Mouse (Mus musculus): ENCODE data around the gene Rassf6.

DNA sequence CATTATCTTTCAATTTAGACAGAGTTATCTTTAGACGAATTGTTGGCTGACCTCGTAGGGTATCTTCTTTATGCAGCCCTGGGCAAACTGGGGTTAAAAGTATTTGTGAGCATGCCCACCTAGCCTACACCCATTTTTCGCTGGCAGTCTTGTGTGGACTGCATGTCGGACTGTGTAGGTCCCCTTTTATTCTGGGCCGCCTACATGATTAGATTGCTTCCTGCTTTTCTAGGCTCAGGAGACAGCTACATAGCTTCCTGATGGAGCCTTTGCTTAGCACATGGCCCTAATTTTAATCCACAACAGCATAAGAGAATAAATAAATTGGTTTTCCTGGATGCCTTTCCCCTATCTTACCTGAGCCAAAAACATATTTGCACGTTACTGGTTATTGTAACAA lies 44.3 kb downstream of the Rassf6 start:
- TF ChIP-seq EP300 (IDR thresholded peaks at IDR 0.05; ENCODE audit: low read depth), result no peak
- no peak for TF ChIP-seq CTCF (IDR thresholded peaks at IDR 0.05; ENCODE audit: low read depth)
